Mouse (Mus musculus) urinary bladder, adult 2 months (tissue): Measurements from ENCODE around the gene Snf8. TPM values are rescaled to one million over a fixed set of nuclear protein-coding genes. Genes with fewer than 3 reads are reported as not detected.

Experiments
- DNase-seq: peaks from one replicate; pipeline ENCODE4 v3.0.0; 2022; ENCODE audit warnings: low spot score
- polyA plus RNA-seq: library from polyadenylated mRNA; depleted of rRNA; stranded (reverse); fragments of >200 nt; gene quantifications from 2 replicates; pipeline ENCODE4 v1.2.3, GENCODE M21; 2012; rRNA removed

The Snf8 gene
- polyA plus RNA-seq, 1 experiment, result 50.3 TPM

GRCm38 (mm10) chr11:96073295-96073993 is 38.8 kb downstream of the Snf8 start:
- no peak for DNase-seq

DNA sequence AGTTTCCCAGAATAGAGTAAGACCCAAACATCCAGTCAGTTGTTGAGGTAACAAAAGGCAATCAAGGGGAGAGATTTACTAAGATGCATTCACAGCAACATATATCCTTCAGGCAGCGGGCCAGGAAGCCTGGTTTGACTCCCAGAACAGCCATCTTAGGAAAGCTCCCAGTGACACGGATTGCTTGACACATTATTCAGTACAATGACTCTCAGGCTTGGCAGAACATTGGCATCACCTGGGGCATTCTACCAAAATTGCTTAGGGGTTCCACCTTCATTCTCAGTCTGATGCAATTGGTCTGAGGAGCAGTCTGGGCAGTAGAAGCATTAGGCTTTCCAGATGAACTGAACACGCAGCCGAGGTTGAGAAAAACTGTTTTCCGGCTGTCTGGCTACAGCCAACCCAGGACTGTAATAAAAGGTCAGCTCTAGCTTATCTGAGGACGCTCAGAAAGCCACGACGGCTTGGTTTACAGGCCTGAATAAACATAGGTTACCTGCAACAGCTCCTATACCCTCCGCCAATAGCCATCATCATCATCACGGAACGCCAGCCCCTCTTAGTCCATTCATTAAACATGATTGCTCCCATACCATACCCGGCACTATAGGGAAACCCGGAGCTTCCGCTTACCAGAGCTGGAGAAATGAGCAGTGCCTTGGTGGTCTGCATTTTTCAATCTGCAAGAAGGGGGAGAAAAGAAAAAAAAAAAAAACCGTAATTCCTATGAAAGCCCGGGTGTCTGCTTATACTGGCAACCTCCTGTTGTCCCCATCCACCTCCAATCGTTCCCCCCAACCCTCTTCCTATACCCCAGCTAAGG is 39.9 kb downstream of the Snf8 start:
- DNase-seq, result no peak

- no peak for DNase-seq
Observed at GRCm38 (mm10) chr11:96075177-96075508, 40.5 kb downstream of the Snf8 start.

- DNase-seq, result peak; percentile 76
Observed at GRCm38 (mm10) chr11:96075509-96076220, 41.0 kb downstream of the Snf8 start, which contains the start of gene Atp5g1. TSS of gene Atp5g1 (minus strand) at chr11:96075670.

- no peak for DNase-seq
Observed at GRCm38 (mm10) chr11:96076221-96077105, 41.8 kb downstream of the Snf8 start.

- no peak for DNase-seq
Observed at GRCm38 (mm10) chr11:96080736-96081135, 46.1 kb downstream of the Snf8 start.

DNA sequence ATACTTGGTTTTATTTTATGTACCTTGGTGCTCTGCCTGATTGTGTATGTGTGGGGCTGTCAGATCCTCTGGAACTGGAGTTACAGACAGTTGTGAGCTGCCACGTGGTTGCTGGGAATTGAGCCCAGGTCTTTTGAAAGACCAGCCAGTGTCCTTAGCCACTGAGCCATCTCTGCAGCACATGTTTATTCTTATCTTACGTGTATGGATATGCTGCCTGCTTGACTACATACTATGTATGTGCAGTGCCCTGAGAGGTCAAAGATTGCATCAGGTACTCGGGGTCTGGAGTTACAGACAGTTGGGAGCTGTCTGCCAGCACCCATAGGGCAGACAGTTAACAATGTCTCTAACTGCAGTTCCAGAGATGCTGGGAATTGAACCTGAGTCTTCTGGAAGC is 48.0 kb downstream of the Snf8 start:
- no peak for DNase-seq

DNA sequence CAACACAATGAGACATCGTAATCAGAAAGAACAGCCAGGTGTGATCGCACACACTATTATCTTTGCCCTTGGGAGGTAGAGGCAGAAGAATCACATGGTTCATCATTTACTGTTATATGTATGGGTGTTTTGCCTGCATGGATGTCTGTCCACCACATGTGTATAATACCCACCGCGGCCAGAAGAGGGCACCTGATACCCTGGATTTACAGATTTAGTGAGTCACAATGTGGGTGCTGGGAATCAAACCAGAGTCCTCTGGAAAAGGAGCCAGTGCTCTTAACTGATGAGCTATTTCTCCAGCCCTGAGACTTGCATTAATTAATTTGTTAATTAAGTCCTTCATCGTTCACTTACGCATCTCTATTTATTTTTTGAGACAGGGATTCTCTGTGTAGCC is 53.3 kb downstream of the Snf8 start:
- DNase-seq, result no peak

DNA sequence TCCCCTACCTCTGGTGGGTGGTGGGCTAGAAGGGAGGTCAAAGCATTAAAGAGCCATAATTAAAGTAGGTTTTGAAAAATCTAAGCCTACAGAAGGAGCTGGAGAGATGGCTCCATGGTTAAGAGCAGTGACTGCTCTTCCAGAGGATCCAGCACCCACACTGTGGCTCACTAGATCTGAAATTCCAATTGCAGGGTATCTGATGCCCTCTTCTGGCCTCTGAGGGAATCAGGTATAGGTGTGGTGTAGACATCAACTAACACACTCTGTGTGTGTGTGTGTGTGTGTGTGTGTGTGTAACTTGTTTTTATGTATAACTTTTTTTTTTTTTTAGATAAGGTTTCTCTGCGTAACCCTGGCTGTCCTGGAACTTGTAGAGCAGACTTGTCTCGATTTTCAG is 56.4 kb downstream of the Snf8 start:
- DNase-seq, result no peak

DNA sequence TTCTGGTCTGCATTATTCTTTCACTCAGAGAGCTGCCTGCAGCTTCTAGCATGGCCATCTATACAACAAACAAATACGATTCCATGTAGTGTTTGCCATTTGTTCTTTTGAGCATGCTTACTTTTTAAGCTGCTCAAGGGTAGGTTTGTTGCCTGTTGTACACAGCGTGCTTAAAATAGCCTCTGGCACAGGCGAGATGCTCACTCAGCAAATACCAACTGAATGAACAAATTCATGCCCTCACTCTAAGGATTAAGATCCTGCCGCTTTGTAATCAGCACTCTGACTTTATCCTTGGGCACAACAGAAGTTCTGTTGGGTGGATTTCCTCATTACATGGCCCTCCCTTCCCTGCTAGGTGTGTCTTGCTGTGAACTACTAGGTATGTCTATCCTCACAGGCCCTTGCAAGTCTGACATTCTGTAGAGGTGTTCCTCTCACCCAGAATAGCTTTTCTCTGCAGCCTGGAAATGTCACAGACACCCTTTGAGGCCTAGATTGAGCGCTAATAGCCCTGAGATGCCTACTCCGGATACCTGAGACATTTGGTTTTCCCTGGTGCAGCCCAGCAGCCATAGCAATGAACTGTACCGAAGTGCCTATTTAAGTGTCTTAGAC is 58.1 kb downstream of the Snf8 start:
- no peak for DNase-seq

DNA sequence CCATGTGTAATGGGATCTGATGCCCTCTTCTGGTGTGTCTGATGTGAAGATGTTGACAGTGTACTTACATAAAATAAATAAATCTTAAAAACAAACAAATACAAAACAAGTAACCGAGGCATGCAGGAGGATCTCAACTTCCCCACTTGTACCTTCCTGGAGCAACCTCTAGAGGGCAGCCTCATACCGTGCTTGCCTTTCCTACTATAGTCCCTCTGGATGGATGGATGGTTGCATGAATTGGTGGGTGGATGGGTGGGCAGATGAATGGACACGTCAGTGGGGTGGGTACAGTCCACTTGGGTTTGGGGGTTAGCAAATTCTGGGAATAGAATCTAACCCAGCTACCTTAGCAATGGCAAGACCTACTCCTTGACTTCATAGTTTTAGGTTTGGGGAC is 58.7 kb downstream of the Snf8 start:
- peak; percentile 31 for DNase-seq

Other genes starting within 250 kb of the Snf8 start
- gene Phospho1, start 210.4 kb upstream of the Snf8 start, polyA plus RNA-seq, result 33.2 and 40.8 TPM in 2 replicates
- 21.0 and 24.5 TPM in 2 replicates for gene Gngt2, start 197.7 kb upstream of the Snf8 start, polyA plus RNA-seq
- gene Abi3, start 192.4 kb upstream of the Snf8 start, polyA plus RNA-seq, result 8.1 and 10.1 TPM in 2 replicates
- gene B4galnt2, start 120.0 kb upstream of the Snf8 start, polyA plus RNA-seq, result not detected in 2 replicates
- 0.33 and 0.41 TPM in 2 replicates for gene Igf2bp1, start 28.9 kb upstream of the Snf8 start, polyA plus RNA-seq
- gene Gip, start 10.3 kb upstream of the Snf8 start, polyA plus RNA-seq, result not detected in 2 replicates
- 56.8 and 65.1 TPM in 2 replicates for gene Ube2z, start 30.5 kb downstream of the Snf8 start, polyA plus RNA-seq
- gene Atp5g1, start 40.8 kb downstream of the Snf8 start, polyA plus RNA-seq, result 217 and 242 TPM in 2 replicates
- gene Calcoco2, start 77.1 kb downstream of the Snf8 start, polyA plus RNA-seq, result 0.03 TPM in 1 of 2 replicates, not detected in the other
- gene Ttll6, start 98.9 kb downstream of the Snf8 start, polyA plus RNA-seq, result 0.04 TPM in 2 replicates
- 1.5 and 1.7 TPM in 2 replicates for gene Hoxb13, start 159.4 kb downstream of the Snf8 start, polyA plus RNA-seq
- gene Hoxb9, start 236.6 kb downstream of the Snf8 start, polyA plus RNA-seq, result 2.7 and 3.2 TPM in 2 replicates
- 12.0 and 13.4 TPM in 2 replicates for gene Hoxb8, start 247.0 kb downstream of the Snf8 start, polyA plus RNA-seq